Mouse (Mus musculus): ENCODE measurements around the gene Zbtb16.

The Zbtb16 gene

GRCm38 (mm10) chr9:48805850-48806249, 30.2 kb downstream of the Zbtb16 start:
- in situ Hi-C loops (cut with MboI; ENCODE audit: unreplicated experiment in 2 of 2) = no loop called here

DNA sequence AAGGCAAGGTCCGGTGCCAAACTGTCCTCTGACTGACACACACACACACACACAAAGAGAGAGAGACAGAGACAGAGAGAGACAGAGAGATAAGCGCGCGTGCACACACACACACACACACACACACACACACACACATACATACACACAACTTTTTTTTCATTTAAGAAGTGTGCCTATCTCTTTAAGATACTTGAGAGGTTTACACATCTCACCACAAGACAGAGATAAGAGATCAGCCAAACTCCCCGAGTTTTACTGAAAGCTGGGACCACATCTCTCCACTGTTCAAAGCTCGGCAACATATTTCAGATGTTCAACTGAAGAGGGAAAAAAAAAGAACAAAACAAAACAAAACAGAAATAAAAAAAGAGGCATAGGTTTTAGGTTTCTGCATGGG, 31.5 kb downstream of the Zbtb16 start:
- in situ Hi-C loops (cut with MboI; ENCODE audit: unreplicated experiment in 2 of 2) = no loop called here

DNA sequence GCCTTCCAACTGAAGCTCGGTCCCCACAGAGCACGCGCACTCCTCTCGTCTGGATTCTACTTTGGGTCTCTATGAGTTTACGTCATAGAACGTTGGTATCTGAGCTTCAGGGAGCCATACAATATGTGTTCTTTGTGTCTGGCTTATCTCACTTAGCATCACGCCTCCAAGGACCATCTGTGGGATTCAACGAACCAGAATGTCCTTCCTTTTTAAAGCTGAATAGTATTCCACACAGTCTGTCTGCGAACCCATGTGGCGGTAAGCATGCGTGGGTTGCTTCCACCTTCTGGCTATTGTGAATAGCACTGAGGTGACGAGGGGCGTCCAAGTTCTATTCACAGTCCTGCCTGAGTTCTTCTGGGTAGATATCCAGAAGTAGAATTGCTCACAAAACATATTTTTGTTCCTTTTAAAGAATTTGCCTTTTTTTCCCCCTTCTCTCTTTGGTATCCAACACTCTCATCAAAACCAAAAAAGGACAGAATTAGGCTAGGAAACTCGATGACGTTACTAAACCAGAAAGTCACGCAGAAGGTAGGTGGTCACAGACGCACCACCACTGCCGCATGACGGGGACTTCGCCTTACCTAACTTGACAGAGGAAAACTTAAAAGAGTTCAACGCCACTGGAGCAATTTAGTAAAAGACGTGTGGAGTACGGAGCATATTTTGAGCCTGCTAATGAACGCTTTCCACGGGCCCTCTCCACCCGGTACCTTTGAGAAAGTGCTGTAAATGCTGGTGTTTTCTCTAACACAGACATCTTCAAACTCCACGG, 32.4 kb downstream of the Zbtb16 start:
- in situ Hi-C loops (cut with MboI; ENCODE audit: unreplicated experiment in 2 of 2) = no loop called here

- in situ Hi-C loops (cut with MboI; ENCODE audit: unreplicated experiment in 2 of 2) = no loop called here
These were observed 33.6 kb downstream of the Zbtb16 start for GRCm38 (mm10) chr9:48802374-48802773.

DNA sequence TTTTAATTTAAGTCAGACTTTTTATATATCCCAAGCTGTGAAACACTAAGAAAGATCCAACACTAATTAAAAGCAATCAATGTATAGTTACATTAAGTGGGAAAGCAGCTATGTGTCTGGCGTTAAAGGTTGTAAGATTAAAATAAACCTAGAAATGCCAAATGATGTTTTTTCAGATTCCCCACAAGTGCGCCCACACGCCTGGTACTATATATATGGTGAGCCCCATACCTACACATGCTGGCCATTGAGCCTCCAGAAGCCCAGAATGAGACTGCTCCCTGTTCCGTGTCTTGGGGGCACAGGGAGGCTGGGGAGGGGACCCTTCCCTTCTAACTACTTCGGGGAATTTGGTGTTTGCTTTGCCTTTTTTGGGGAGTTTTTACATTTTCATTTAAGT, 34.7 kb downstream of the Zbtb16 start:
- in situ Hi-C loops (cut with MboI; ENCODE audit: unreplicated experiment in 2 of 2) = no loop called here

- in situ Hi-C loops (cut with MboI; ENCODE audit: unreplicated experiment in 2 of 2) = no loop called here
These were observed 35.4 kb downstream of the Zbtb16 start for GRCm38 (mm10) chr9:48800627-48801026.

- in situ Hi-C loops (cut with MboI; ENCODE audit: unreplicated experiment in 2 of 2) = no loop called here
These were observed 38.0 kb downstream of the Zbtb16 start for GRCm38 (mm10) chr9:48798044-48798443.

- in situ Hi-C loops (cut with MboI; ENCODE audit: unreplicated experiment in 2 of 2) = no loop called here
These were observed 39.7 kb downstream of the Zbtb16 start for GRCm38 (mm10) chr9:48796267-48796822.

GRCm38 (mm10) chr9:48795740-48796139, 40.3 kb downstream of the Zbtb16 start:
- in situ Hi-C loops (cut with MboI; ENCODE audit: unreplicated experiment in 2 of 2) = no loop called here

- in situ Hi-C loops (cut with MboI; ENCODE audit: unreplicated experiment in 2 of 2) = no loop called here
These were observed 40.9 kb downstream of the Zbtb16 start for GRCm38 (mm10) chr9:48795095-48795494.

- in situ Hi-C loops (cut with MboI; ENCODE audit: unreplicated experiment in 2 of 2) = no loop called here
These were observed 41.6 kb downstream of the Zbtb16 start for GRCm38 (mm10) chr9:48794463-48794862.

DNA sequence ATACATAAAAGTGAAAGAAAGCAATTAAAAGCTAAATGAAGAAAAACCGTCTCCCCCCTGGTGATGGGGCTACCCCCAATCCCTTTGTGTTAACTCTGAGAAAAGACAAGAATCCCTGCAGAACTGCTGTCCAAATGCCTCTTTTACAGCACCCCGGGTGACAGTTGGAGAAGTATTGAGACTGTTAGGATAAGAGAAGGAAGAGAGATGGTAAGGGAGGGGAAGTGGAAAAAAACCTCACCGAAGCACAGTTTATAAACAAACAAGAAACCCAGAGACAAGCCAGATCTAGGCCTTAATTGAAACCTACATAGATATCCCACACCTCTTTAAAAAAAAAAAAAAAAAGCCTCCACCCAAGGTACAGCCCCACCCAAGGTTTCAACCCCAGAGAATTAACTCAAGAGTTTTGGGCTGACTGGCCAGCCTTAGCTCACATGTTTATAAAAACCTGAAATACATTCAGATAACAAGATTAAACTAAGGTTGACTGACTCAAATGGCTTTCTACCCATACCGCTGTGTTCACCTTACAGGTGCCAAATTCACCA, 42.3 kb downstream of the Zbtb16 start:
- in situ Hi-C loops (cut with MboI; ENCODE audit: unreplicated experiment in 2 of 2) = no loop called here

DNA sequence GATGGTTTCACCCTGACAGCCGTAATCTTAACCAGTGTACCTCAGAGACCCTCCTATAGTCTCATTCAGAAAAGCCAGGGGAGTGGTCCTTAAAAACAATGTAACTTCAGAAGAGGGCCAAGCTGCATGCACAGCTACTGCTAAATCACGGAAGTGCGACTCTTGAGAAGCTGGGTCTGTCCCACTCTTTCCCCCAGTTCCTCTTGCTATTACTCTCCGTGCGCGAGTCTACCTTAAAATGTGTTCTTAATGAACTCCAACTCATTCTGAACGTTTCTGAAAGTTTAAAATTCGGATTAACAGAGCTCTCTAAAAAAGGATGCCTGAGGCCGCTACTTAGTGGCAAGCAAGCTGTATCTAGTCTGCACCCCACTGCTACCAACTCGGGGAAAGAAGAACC, 45.4 kb downstream of the Zbtb16 start:
- in situ Hi-C loops (cut with MboI; ENCODE audit: unreplicated experiment in 2 of 2) = no loop called here

DNA sequence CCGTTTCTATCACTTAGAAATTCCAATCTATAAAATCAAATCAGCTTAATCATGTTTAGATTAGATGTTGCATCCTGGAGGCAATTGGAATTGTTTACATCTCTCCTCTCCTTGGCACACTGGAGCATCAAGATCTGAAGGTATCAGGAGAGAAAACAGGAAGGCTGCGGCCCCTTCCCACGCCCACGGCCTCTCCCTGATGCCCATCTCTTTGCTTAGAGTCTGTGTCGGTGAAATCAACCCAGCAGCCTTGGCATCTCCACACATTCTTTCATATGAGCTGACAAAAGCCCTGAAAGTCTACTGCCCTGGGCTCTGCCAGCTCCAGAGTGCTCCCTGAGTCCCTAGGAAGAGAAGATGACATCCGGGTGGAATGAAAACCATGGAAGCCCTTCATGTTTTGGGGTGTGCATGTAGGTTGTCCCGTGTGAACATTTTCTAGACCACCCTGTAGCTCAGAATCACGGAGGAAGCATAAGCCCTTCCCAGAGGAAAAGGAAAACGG, 48.1 kb downstream of the Zbtb16 start:
- in situ Hi-C loops (cut with MboI; ENCODE audit: unreplicated experiment in 2 of 2) = no loop called here

DNA sequence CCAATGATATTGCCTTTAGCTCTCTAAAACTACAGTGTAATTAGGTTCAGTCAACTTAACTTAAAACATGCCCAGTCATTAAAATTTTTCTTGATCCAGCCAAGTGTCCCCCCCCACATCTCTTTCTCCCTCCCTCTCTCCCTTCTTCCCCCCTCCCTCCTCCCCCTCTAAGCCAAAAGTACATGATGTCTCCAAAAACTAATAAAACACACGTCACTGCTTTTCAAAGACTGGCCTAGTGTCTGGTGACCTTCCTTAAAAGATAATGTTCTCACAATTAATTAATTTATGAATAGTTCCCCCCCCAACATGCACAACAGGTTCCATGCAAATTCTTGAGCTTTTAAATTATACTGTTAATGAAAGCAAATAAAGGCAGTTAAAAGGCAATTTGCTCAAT, 48.7 kb downstream of the Zbtb16 start:
- in situ Hi-C loops (cut with MboI; ENCODE audit: unreplicated experiment in 2 of 2) = no loop called here

DNA sequence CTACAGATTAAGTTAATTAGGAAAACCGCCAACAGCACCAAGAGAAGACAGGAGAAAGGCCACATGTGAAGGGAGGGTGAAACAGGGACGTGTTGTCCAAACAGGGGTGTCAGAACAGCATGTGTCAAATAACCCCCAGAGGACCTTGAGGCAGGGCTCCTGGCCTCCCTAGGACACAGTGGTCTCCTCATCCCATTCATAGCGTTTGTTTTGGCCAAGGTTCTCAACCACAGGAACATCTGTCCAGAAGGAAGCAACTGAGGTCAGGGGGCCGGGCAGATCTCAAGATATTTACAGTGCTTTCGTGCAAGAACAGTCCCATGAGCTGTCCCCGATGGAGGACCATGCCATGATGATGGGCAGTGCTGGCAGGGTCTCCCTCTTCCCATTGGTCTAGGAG, 49.2 kb downstream of the Zbtb16 start:
- in situ Hi-C loops (cut with MboI; ENCODE audit: unreplicated experiment in 2 of 2) = no loop called here

DNA sequence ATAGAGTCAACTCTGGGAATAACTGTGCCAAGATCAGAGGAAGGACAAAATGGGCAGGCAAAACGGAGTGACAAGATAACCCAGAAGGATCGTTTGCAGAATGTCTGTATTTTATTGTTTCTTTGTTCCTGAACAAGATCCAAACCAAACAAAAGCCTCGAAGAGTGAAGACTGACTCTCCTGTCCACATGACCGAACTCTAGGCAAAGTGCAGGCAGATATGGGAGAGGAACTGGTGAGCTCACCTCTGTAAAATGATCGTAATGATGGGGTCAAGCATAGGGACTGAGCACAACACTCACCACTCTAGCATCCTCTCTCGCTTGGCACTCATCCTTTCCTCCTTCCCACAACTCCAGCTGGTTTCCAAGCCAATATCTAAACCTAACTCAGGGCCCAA, 51.1 kb downstream of the Zbtb16 start:
- in situ Hi-C loops (cut with MboI; ENCODE audit: unreplicated experiment in 2 of 2) = no loop called here

DNA sequence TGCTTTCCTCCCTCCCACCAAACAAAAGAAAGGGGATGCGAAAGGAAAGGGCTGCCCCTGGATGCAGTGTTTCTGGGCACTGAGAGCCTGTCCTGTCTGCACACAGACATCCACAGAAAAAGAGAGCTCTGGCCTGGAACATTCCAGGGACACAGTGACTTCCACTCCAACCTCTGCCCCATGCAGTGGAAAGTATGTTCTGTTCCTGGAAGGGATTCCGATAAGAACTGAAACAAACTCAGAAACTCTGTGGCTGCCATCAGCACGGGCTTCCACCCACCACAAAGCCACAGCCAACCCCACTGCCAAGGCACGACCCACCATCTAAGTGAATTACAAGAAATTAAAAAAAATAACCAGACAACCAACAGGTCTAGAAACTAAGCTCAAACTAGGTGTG, 52.7 kb downstream of the Zbtb16 start:
- in situ Hi-C loops (cut with MboI; ENCODE audit: unreplicated experiment in 2 of 2) = no loop called here

GRCm38 (mm10) chr9:48782284-48783060, 53.5 kb downstream of the Zbtb16 start:
- in situ Hi-C loops (cut with MboI; ENCODE audit: unreplicated experiment in 2 of 2) = no loop called here

DNA sequence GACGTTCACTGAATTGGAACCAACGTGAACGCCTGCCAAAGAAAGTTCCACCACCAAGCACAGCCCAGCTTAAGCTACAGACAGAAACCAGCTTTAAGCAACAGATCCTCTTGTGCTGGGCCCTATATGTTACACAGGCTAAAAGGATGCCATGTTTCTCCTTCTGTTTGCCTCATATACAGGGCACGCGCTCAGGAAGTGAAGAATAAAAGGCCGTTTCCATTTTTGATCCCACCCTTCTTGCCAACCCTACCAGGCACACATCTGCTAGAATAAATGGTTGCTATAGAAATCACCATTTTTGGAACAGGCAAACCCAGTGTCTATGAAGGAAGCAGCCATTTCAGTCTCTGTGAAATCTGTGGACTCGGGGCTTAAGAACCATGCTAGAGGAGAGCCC, 59.8 kb downstream of the Zbtb16 start:
- in situ Hi-C loops (cut with MboI; ENCODE audit: unreplicated experiment in 2 of 2) = no loop called here

DNA sequence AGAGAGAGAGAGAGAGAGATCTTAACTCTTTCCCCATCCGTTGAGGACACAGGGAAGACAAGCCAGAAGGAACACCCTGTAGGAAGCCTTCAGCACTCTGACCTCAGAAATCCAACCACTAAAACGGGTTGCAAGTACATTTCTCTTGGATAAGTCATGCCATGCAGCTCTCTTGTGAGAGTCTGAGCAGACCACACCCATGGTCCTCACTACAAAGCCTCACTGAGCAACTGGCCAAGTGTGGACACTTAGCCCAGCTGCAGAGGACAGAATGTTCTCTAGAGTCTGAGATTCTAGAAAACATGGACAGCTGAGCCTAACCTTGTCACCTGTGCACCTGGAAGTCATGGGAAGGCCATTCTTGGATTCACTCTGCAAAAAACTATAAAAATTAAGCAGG, 60.5 kb downstream of the Zbtb16 start:
- in situ Hi-C loops (cut with MboI; ENCODE audit: unreplicated experiment in 2 of 2) = no loop called here

Data from v-Abl transformed pro-B cells (cell line).